In genomic region chr10:100015370-100016325, GRCm38 (mm10) we compare ENCODE assay signal across 8 mouse cellular contexts. TPM values are rescaled to one million over a fixed set of nuclear protein-coding genes. Genes with fewer than 3 reads are reported as not detected.
DNase-seq lines count a peak whose midpoint lies in the region; ATAC-seq lines count a peak whose summit lies in the region.

Gene Kitl, plus strand, starts transcription at chr10:100015630.

- no peaks in the 10 kb centered on the region for H3K9me3 ChIP-seq in hindbrain, embryonic 16.5 days (ENCODE audit: control insufficient read depth, low read length)

- H3K4me2 ChIP-seq in hindbrain, embryonic 16.5 days (ENCODE audit: low read length) = peak within 1 kb of the TSS; percentile 90

- peak within 1 kb of the TSS; percentile 88 for H3K4me3 ChIP-seq in hindbrain, embryonic 16.5 days (ENCODE audit: low read length)

- H3K4me1 ChIP-seq in hindbrain, embryonic 16.5 days (ENCODE audit: control insufficient read depth, insufficient read depth, low read depth, low read length) = peaks cover 5% of the 10 kb centered on the region

- peak; percentile 78 for DNase-seq in adrenal gland, adult 18-20 months (ENCODE audit: low spot score in 2 of 2)
- DNase-seq in cerebellum, postnatal 4 days (ENCODE audit: low spot score in 2 of 2) = peak; percentile 40 to 66
- peak; percentile 67 for DNase-seq in gastrocnemius, postnatal 10 days
- DNase-seq in left cerebral cortex, postnatal 10 days (ENCODE audit: extremely low spot score in 1 of 2, low spot score in 2 of 2) = peak; percentile 36 to 89
- peak; percentile 60 for DNase-seq in right cerebral cortex, postnatal 14 days
- DNase-seq in MN1 (ENCODE audit: low spot score) = no peak

- WGBS in hindbrain, embryonic 16.5 days = 1% methylated on average over 56 of the region's 70 CpGs

- ATAC-seq in hindbrain, embryonic 16.5 days = peak; percentile 92
- ATAC-seq in megakaryocyte, adult 5-6 weeks (ENCODE audit: poor library complexity, severe bottlenecking) = peak; percentile 56

- peak within 1 kb of the TSS; percentile 83 for H3K27ac ChIP-seq in hindbrain, embryonic 16.5 days (ENCODE audit: low read depth, low read length)

- intact Hi-C loops in left cerebral cortex, postnatal 10 days (cut with DNase I) = loop anchor here (5.0 to 10.0 kb wide), 4 partner anchors 137 to 439 kb away; no protein-coding TSS in a partner anchor

- peak within 1 kb of the TSS; percentile 73 for H3K9ac ChIP-seq in hindbrain, embryonic 16.5 days (ENCODE audit: low read depth, low read length)

- H3K36me3 ChIP-seq in hindbrain, embryonic 16.5 days (ENCODE audit: control insufficient read depth, insufficient read depth, low read length) = no peaks in the 10 kb centered on the region

- no peaks in the 10 kb centered on the region; the same call in none of the 2 replicates for H3K27me3 ChIP-seq in hindbrain, embryonic 16.5 days (replicated peaks; ENCODE audit: control insufficient read depth, insufficient read depth, low read length)

RNA-seq across cellular contexts. Expression of gene Kitl, which starts in this region (rescaled TPM):
- 10 to 100 TPM; 18.9 to 26.6 TPM for total RNA-seq in adrenal gland, adult 18-20 months (2021)
- 10 to 100 TPM; 32.0 to 38.3 TPM for total RNA-seq in gastrocnemius, postnatal 10 days (2021)
- 29.8 and 30.1 TPM in 2 replicates for polyA plus RNA-seq in hindbrain, embryonic 16.5 days (2015; fragmentation: Nextera tagmentation; extraction: Ambion mirVana)
- total RNA-seq in left cerebral cortex, postnatal 10 days (2021) = 10 to 100 TPM; 55.7 to 60.0 TPM
- 0.47 and 0.57 TPM in 2 replicates for total RNA-seq in megakaryocyte, adult 5-6 weeks (2015)
- total RNA-seq in megakaryocyte, adult 5-6 weeks (2017) = 0.41 and 0.48 TPM in 2 replicates

Comparison
In these comparisons a context has a peak if more than half of its experiments do, and no peak if none do; other contexts are left out.
1. RNA of gene Kitl (total RNA-seq): 55.7 to 60.0 TPM in left cerebral cortex, postnatal 10 days, 32.0 to 38.3 TPM in gastrocnemius, postnatal 10 days and 18.9 to 26.6 TPM in adrenal gland, adult 18-20 months; 0.41 to 0.57 TPM in megakaryocyte, adult 5-6 weeks; every median in the first group is over 10 times any median in the second.
2. Peak in ATAC-seq in megakaryocyte, adult 5-6 weeks; RNA of the gene not detected or under 1 TPM.